Mouse (Mus musculus): ENCODE results near the gene Pon2.
"Not testable (repeated sequence)": the region's sequence is repeated elsewhere in the genome, so short reads cannot be mapped to it uniquely, and the experiment has no call there.

Gene Pon2

GRCm38 (mm10) chr6:5298092-5298554, at the start of gene Pon2:
TSS of gene Pon2 (minus strand) at chr6:5298455.
- DNase-seq: peak; percentile 42

DNA sequence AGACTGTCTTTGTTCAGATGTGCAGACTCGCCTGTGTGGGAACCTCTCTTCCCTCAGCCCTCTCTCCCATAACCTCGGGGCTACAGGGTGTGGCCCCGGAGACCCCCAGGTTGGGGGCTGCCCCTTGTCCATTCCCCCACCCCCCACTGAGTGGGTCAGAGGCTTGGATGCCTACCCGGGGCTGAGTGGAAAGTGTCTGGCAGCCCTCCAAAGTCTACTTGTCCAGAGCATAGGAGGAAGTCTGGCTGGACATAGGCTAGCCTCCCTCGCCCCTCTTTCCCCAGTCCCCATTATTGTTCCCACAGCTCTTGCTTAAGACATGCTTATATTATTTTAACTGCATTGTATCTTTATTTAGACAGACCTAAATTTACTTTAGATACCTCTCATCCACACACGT, 46.0 kb upstream of the Pon2 start:
- DNase-seq: no peak

- not testable (repeated sequence) for DNase-seq
Measured at GRCm38 (mm10) chr6:5339283-5339682, 41.0 kb upstream of the Pon2 start.

GRCm38 (mm10) chr6:5338781-5339180, 40.5 kb upstream of the Pon2 start:
- DNase-seq: not testable (repeated sequence)

GRCm38 (mm10) chr6:5336016-5336415, 37.8 kb upstream of the Pon2 start:
- DNase-seq: not testable (repeated sequence)

DNA sequence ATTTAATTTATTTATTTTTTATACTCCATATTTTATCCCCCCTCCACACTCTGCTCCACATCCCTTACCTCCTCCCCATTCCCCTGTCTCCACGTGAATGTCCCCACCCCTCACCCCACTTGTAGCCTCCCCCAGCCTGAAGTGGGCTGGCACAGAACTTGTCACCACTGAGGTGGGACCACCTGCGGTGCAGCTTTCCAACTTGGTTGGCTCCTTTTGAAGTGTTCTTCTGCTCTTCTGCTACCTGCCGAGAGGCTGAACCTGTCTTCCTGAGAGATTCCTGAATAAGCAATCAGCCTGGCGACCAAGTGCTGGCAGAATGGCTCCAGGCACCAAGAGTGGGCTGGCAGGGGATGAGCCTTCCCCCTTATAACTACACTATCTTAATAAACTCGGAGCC, 35.8 kb upstream of the Pon2 start:
- DNase-seq: no peak

DNA sequence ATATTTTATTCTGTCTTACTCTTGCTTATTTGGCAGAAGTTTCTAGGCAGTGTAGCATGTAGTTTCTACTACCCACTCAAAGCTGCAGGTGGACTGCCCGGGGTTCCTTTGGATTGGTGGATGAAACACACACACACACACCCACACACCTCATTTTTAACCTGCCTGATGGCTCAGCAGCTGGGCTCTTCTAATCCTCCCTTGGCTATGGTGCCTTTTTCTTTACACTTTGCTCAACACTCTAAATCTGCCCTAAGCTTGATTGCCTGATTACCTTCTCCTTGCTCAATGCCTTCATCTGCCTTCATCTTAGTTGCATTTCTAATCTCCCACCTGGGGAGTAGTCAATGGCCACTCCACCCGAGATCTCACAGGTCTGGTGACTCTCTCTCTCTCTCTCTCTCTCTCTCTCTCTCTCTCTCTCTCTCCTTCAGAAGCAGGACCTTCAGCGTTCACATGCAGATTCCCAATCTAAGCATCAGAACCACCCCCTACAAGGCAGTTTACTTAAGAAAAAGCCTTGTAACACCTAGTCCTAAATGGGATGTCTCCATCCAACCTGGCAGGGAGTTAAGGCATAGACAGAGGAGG, 34.4 kb upstream of the Pon2 start:
- DNase-seq: peak; percentile 9

DNA sequence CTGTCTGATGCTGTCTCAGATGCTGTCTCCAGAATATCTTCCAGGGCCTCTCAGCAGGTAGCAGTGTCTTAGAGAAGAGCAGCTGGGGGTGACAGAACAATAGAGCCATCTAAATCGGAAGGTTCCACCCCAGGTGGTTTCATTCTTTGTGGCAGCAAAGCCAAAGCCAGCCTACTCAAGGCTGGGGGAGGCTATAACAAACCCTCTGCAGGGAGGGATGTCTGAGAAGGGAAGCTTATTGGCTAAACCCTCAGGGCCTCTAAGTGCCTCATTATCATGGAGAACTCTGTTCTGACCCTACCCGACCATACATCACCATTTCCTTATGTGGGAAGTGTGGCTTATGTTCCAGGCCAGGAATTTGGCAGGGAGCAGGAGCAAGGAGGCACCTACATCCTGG, 26.9 kb upstream of the Pon2 start:
- DNase-seq: no peak

GRCm38 (mm10) chr6:5324101-5324500, 25.8 kb upstream of the Pon2 start:
- DNase-seq: not testable (repeated sequence)

DNA sequence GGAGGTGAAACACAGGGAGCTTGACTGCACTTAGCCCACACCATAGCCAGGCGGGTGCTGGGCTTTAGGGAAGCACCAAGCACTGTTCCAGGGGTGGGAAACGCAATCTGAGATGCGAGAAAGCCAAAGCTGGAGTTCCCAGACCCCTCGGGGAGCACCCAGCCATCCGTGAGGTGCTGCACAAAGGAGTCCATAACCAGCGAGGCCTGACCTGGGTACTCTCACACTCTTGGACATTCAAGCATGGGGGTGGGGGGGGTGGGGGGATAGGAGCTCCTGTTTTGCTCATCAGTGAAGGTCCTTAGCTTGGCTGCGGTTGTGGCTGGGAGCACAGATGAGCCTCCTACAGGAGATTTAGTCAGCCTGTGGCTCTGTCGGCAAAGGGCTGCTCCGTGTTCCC, 18.4 kb upstream of the Pon2 start:
- no peak for DNase-seq

DNA sequence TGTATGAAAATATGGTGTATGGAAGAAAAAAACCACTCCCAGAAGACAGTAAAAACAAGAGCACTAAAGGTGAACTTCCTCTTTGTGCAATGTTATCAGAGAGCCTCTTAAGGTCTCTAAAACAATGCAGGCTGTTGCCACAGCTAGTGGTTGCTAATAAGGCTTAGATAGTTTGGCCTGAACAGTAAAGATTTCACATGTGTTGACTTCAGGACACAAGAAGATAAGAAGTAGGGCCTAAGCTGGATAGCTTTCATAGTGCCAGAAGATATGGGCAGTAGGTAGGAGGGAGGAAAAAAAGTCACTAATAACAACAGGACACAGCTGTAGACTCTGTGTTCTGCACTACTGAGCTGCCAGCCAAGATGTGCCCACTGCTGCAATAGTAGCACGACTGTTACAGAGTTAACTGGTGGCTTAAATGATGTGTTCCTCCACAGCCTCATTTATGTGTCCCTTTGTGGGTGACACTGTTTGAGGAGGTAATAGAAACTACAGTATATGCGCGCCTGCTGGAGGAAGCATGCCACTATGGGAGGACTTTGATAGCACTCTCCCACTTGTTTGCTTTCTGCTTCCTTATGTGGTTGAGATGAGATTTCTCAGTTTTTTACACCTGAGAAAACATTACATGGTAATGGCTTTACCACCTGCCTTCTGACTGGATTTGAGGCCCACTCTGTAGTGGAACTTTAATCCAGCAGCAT, 17.0 kb upstream of the Pon2 start:
- DNase-seq: no peak

DNA sequence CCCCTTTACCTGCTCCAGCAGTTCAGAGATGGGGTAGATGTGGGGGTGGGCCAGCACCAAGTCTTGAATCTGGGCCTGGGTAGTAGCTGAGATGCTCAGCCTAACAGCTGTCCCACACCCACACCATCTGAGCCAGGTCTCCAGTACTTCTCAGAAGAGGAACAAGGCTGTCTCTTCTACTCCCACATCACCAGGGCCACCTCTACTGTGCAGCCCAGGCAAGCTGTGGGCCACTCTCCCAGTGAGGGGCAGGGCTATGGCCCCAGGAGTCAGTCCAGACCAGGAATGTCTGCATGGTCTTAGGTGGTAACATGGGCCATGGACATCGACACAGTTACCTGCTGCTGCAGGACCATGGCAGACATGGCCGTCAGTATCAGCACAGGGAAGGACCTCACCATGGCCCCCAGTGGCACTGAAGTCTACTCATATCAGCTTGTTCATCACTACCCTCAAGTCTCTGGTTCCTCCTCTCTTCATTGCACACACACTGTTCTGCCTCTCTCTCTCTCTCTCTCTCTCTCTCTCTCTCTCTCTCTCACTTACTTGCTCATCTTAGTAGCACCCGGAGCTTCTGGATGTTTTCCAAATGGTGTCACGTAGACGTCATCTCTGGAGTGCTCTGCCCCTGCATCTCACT, 15.8 kb upstream of the Pon2 start:
- no peak for DNase-seq

DNA sequence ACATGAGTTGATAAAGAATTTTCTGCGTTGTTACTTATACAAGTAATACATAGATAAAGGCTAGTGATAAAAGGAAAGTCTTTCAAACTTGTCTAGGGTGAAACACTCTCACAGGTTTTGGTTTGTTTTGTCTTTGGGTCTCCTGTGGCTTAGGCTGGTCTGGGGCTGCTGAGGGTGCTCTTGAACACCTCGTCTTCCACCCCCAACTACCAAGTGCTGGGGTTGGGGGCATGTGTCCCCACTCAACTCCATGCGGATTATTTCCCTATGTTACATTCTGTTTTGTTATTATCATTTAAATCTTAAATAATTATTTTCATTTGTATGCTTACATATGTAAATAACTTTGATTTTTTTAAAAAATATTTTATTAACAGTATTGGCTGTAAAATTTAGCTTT, 12.2 kb upstream of the Pon2 start:
- no peak for DNase-seq

DNA sequence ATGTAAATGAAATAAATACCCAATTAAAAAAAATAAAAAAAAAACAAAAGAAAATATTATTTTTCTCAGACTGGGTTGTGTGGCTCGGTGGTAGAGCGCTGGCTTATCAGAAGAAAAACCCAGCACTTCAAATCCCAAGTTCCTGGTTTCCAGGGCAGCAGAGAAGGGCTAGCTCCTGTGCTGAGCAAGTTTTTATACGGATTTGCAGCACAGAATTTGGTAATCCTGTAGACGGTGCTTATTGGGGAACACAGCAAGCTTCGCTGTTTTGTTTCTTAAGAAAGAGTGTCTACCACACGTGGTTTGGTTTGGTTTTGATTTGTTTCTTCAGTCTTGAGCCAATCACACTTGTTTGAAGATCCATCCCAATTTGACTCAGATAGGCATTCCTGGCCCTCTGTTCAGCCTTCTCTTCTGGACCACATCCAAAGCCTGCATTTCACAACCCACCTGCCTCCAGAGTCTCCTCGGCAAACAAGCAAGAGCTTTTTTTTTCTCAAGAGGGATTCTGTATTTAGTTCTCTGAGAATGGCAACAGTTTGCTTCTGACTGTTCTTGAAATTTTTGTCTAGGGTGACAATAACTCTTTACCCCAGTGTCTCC, 11.4 kb upstream of the Pon2 start:
- no peak for DNase-seq

GRCm38 (mm10) chr6:5305926-5306325, 7.7 kb upstream of the Pon2 start:
- no peak for DNase-seq

GRCm38 (mm10) chr6:5304956-5305355, 6.7 kb upstream of the Pon2 start:
- DNase-seq: no peak

DNA sequence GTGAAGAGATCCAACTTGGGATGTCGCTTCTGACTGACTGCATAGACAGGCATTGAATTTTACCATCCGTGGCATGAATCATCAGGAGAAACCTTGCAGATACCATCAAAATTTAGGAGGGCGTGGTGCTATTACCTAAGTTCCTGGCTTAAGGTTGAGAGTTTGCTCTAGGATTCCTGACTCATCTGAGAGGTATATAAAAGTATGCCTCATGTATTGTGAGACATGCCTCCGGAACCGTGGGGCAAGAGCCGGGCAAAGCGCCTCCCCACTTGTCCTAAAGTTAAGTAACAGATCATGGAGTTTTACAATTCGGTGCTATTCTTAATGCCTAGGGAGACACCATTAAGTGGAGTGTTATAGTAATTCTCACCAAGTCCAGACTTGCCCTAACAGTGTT, 2.4 kb upstream of the Pon2 start:
- DNase-seq: no peak

DNA sequence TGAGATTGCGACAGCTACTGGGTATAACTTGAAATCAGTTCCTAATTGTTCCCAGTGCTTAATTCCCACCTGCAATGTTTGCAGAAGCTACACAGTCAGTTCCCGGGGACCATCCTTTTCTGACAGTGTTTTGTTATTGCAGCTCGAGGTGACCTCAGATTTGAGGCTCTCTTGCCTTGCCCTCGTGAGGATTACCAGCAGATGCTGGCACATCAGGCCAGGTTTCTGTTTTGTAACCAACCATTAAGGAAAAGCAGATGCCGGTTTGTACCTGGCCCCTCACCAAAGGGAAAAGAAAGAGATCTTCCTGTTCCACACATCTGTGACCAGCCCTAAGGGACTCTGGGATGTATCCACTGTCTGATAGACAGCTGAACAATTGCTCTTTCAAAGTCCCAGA, 1.3 kb upstream of the Pon2 start:
- no peak for DNase-seq

- DNase-seq: peak; percentile 12
Measured at GRCm38 (mm10) chr6:5297321-5298091, 749 bp downstream of the Pon2 start.

DNA sequence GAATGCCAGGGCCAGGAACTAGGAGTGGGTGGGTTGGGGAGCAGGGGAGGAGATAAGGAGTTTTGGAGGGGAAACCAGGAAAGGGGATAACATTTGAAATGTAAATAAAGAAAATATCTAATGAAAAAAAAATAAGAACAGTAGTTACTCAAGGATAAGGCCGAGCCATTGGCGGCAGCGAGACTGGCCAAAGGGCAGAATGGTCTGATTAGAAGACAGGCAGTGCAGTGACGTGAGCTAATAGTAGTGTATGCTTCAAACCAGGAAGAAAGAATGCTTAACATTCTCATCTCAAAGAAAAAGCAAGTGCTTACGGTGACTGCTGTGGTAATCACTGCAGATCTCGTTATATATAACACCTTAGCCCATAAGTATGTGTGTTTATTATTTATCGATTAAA, 2.2 kb downstream of the Pon2 start:
- no peak for DNase-seq

- DNase-seq: no peak
Measured at GRCm38 (mm10) chr6:5294659-5295449, 3.4 kb downstream of the Pon2 start.

DNA sequence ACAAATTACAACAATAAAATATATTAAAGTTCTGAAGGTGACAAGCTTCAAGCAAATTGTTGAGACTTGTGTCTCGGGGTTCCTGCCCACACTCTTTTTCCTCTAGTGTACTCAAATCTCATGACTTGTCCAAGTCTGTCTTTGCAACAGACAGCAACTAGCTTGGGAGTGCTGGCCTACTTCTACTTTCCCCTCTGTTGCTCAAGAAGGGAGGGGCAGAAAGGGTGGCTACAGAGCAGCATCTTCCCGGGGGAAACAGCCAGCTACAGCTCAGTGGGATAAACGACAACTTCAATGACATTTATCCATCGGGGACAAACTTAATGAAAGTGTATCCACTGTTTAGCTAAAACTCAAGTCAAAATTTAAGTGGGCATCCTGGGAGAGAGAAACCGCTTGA, 5.4 kb downstream of the Pon2 start:
- DNase-seq: no peak

Data from right cerebral cortex, postnatal 14 days (tissue).